Mouse (Mus musculus) ES-Bruce4 (cell line): ENCODE results near the gene U2af1.

Source experiments
- CTCF ChIP-seq: IDR thresholded peaks from one replicate; pipeline ENCODE4 v1.8.1; 2011; ENCODE audit warnings: low read depth, low read length
- EP300 ChIP-seq: IDR thresholded peaks from 2 replicates; pipeline ENCODE4 v1.6.1; 2011; ENCODE audit warnings: low read depth, low read length; ENCODE audit not compliant: insufficient read depth
- POLR2A ChIP-seq: IDR thresholded peaks from one replicate; pipeline ENCODE4 v1.8.1; 2011; ENCODE audit warnings: low read length; ENCODE audit not compliant: insufficient read depth

GRCm38 (mm10) chr17:31660661-31661250, 2.1 kb upstream of the U2af1 start:
- no peak for TF ChIP-seq EP300
- no peak for TF ChIP-seq POLR2A
- TF ChIP-seq CTCF = no peak
